Comparison of ENCODE assay signal across 8 mouse cellular contexts in the genomic region with DNA sequence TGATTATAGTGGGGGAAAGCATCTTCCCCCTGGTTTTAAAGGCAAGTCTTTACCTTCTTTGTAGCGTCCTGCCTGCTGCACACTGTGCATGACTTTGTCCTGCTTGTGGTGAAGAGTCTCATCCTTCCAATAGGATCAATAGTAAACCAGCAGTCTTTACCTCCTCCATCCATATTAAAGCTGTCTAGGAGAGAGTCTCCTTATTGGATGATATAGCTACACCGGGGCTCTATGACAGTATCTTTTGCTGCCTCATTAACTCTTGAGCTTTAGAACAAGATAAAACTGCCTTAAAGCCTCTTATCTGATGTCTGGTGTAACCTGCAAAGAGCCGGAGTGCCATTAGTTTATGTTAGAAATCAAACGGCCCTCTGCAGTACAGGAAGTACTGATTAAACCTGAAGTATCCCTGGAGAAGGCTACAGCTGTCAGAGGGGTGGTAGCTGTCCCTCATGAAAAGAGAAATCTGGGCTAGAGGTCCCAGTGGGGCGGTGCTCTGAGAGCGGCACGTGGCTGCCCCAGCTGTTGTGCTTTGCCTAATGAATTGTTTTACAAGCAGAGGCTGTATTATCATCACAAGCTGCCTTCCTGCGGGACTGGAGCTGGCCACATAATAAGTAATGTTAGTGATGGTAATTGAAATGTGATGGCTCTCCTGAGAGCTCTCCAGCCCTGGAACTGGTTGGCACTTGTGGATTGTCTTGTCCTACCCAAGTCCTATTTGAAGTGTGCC. TPM values are rescaled to one million over a fixed set of nuclear protein-coding genes. Genes with fewer than 3 reads are reported as not detected.
DNase-seq lines count a peak whose midpoint lies in the region; ATAC-seq and TF ChIP-seq lines count a peak whose summit lies in the region.

No protein-coding gene starts in this region.

- TF ChIP-seq EP300 in lung, postnatal 0 days (IDR thresholded peaks at IDR 0.05) = no peak

- 0 out of 2 replicates have a peak overlapping the region, but pooled peaks have one; percentile 1 for H3K27ac ChIP-seq in hindbrain, embryonic 11.5 days (ENCODE audit: low read depth, low read length)
- no peak overlapping the region for H3K27ac ChIP-seq in lung, postnatal 0 days (ENCODE audit: low read length)

- no peaks in the 10 kb centered on the region for H3K36me3 ChIP-seq in hindbrain, embryonic 11.5 days (ENCODE audit: control insufficient read depth, insufficient read depth, low read length)
- H3K36me3 ChIP-seq in lung, postnatal 0 days (ENCODE audit: insufficient read depth, low read length) = no peaks in the 10 kb centered on the region

- H3K27me3 ChIP-seq in hindbrain, embryonic 11.5 days (ENCODE audit: control insufficient read depth, insufficient read depth, low read length) = peaks cover 12% of the 10 kb centered on the region
- H3K27me3 ChIP-seq in lung, postnatal 0 days (replicated peaks; ENCODE audit: insufficient read depth, low read length) = no peaks in the 10 kb centered on the region

- no peak overlapping the region for H3K9ac ChIP-seq in hindbrain, embryonic 11.5 days (ENCODE audit: low read depth, low read length)
- H3K9ac ChIP-seq in lung, postnatal 0 days (replicated peaks; ENCODE audit: low read depth) = no peak overlapping the region

- peak; percentile 37 for DNase-seq in R1 (ENCODE audit: low read depth, low spot score)
- DNase-seq in embryo, embryonic 9.5 days (ENCODE audit: extremely low spot score) = peak; percentile 24
- DNase-seq in hindbrain, embryonic 11.5 days (ENCODE audit: low spot score) = peak; percentile 80
- peak; percentile 38 for DNase-seq in lung, postnatal 0 days (ENCODE audit: low spot score)
- no peak for DNase-seq in cerebellum, adult 18-20 months
- DNase-seq in spleen, postnatal 4 days (ENCODE audit: low spot score in 2 of 2) = no peak
- DNase-seq in spleen, adult 12 weeks (ENCODE audit: low spot score) = no peak

- TF ChIP-seq CTCF in lung, postnatal 0 days (IDR thresholded peaks at IDR 0.05) = no peak

- H3K9me3 ChIP-seq in hindbrain, embryonic 11.5 days (ENCODE audit: control insufficient read depth, low read length) = no peaks in the 10 kb centered on the region
- H3K9me3 ChIP-seq in lung, postnatal 0 days (ENCODE audit: low read length) = no peaks in the 10 kb centered on the region

- 37% methylated on average over 8 of the region's 8 CpGs for WGBS in hindbrain, embryonic 11.5 days
- WGBS in lung, postnatal 0 days = 18% methylated on average over 8 of the region's 8 CpGs

- peak; percentile 93 for ATAC-seq in hindbrain, embryonic 11.5 days (ENCODE audit: low FRiP score)
- peak; percentile 71 for ATAC-seq in lung, postnatal 0 days
- ATAC-seq in erythroblast, adult 5-6 weeks (replicated peaks; ENCODE audit: low FRiP score, poor library complexity, severe bottlenecking) = no peak

- H3K4me1 ChIP-seq in hindbrain, embryonic 11.5 days (replicated peaks; ENCODE audit: control insufficient read depth, insufficient read depth, low read length) = peaks cover 4% of the 10 kb centered on the region; the same call in 1 of the 2 replicates
- H3K4me1 ChIP-seq in lung, postnatal 0 days (ENCODE audit: insufficient read depth, low read depth, low read length) = peaks cover 3% of the 10 kb centered on the region; the same call in 1 of the 2 replicates

- no peak overlapping the region for H3K4me2 ChIP-seq in hindbrain, embryonic 11.5 days (replicated peaks; ENCODE audit: low read depth, low read length)
- no peak overlapping the region for H3K4me2 ChIP-seq in lung, postnatal 0 days (replicated peaks; ENCODE audit: low read depth, low read length)

- H3K4me3 ChIP-seq in hindbrain, embryonic 11.5 days (ENCODE audit: low read depth, low read length) = no peak overlapping the region
- H3K4me3 ChIP-seq in lung, postnatal 0 days (ENCODE audit: low read depth, low read length) = no peak overlapping the region

RNA-seq across cellular contexts. Expression of a gene that starts 36.3 kb away (rescaled TPM):
- polyA plus RNA-seq in hindbrain, embryonic 11.5 days (2014; fragmentation: Nextera tagmentation; extraction: Ambion mirVana) = 32.8 and 35.9 TPM in 2 replicates
- 18.2 and 18.5 TPM in 2 replicates for polyA plus RNA-seq in lung, postnatal 0 days (2015; fragmentation: Nextera tagmentation; extraction: Ambion mirVana)
- total RNA-seq in erythroblast, adult 5-6 weeks (2015; ENCODE audit: low replicate concordance) = 29.0 and 38.0 TPM in 2 replicates
- total RNA-seq in erythroblast, adult 5-6 weeks (2017; ENCODE audit: low replicate concordance) = 11.7 and 16.3 TPM in 2 replicates

RNA-seq across cellular contexts. Expression of a gene that starts 36.7 kb away (rescaled TPM):
- 25.4 and 25.9 TPM in 2 replicates for polyA plus RNA-seq in hindbrain, embryonic 11.5 days (2014; fragmentation: Nextera tagmentation; extraction: Ambion mirVana)
- 52.1 and 67.5 TPM in 2 replicates for polyA plus RNA-seq in lung, postnatal 0 days (2015; fragmentation: Nextera tagmentation; extraction: Ambion mirVana)
- total RNA-seq in erythroblast, adult 5-6 weeks (2015; ENCODE audit: low replicate concordance) = 3.3 and 13.8 TPM in 2 replicates
- total RNA-seq in erythroblast, adult 5-6 weeks (2017; ENCODE audit: low replicate concordance) = 2.5 and 4.4 TPM in 2 replicates

Comparison
In these comparisons a context has a peak if more than half of its experiments do, and no peak if none do; other contexts are left out.
1. DNase-seq: peak in R1 (single experiment), embryo, embryonic 9.5 days (single experiment), hindbrain, embryonic 11.5 days (single experiment) and lung, postnatal 0 days (single experiment); none in cerebellum, adult 18-20 months (0 of 2), spleen, postnatal 4 days (0 of 2) and spleen, adult 12 weeks (single experiment).